Mouse (Mus musculus) lung, embryonic 16.5 days (tissue): Measurements from ENCODE around the gene Rnf216. TPM values are rescaled to one million over a fixed set of nuclear protein-coding genes. Genes with fewer than 3 reads are reported as not detected.

ENCODE experiments used
- ATAC-seq: fragments of 200-750 bp; cut with Nextera tagmentation; 2 replicates; pipeline ENCODE4 v1.8.0; 2017; ENCODE audit warnings: low read depth, mild to moderate bottlenecking, moderate library complexity
- H3K27ac ChIP-seq: fragments of 300-500 bp; sonication (generic); 2 replicates; pipeline ENCODE4 v1.5.1; 2014; ENCODE audit warnings: mild to moderate bottlenecking, control low read depth, low read length
- H3K27me3 ChIP-seq: fragments of 300-500 bp; sonication (generic); 2 replicates; pipeline ENCODE4 v1.6.1; 2014; ENCODE audit warnings: low read depth, low read length, mixed read lengths; ENCODE audit not compliant: control insufficient read depth, insufficient read depth
- H3K36me3 ChIP-seq: fragments of 300-500 bp; sonication (generic); 2 replicates; pipeline ENCODE4 v1.6.1; 2014; ENCODE audit warnings: low read length; ENCODE audit not compliant: control insufficient read depth, insufficient read depth
- H3K4me1 ChIP-seq: fragments of 300-500 bp; sonication (generic); replicated peaks from 2 replicates; pipeline ENCODE4 v1.6.1; 2014; ENCODE audit warnings: low read length, mixed read lengths; ENCODE audit not compliant: control insufficient read depth, insufficient read depth
- H3K4me2 ChIP-seq: fragments of 300-500 bp; sonication (generic); 2 replicates; pipeline ENCODE4 v1.6.1; 2014; ENCODE audit warnings: low read depth, low read length, control low read depth
- H3K4me3 ChIP-seq: fragments of 300-500 bp; sonication (generic); 2 replicates; pipeline ENCODE4 v1.5.1; 2014; ENCODE audit warnings: mild to moderate bottlenecking, low read length, control low read depth
- H3K9ac ChIP-seq: fragments of 300-500 bp; sonication (generic); 2 replicates; pipeline ENCODE4 v1.6.1; 2014; ENCODE audit warnings: low read length, control low read depth
- H3K9me3 ChIP-seq: fragments of 300-500 bp; sonication (generic); 2 replicates; pipeline ENCODE4 v1.6.1; 2016; ENCODE audit warnings: low read length; ENCODE audit not compliant: control insufficient read depth
- WGBS: fragments of 180-500 bp; shearing (Covaris S2); extraction: QIAGEN DNeasy Blood & Tissue Kit; methylation state at CpG from one replicate; pipeline ENCODE4 v1.1.7; 2014; 5-methylcytosine and 5-hydroxymethylcytosine counted together
- polyA plus RNA-seq: library from polyadenylated mRNA; unstranded; fragments of >200 nt; fragmentation: Nextera tagmentation; extraction: Ambion mirVana; gene quantifications from 2 replicates; pipeline ENCODE4 v1.2.1, GENCODE M21; 2015

Rnf216 gene
- polyA plus RNA-seq, 1 experiment from 2014 or later = 35.9 TPM

DNA sequence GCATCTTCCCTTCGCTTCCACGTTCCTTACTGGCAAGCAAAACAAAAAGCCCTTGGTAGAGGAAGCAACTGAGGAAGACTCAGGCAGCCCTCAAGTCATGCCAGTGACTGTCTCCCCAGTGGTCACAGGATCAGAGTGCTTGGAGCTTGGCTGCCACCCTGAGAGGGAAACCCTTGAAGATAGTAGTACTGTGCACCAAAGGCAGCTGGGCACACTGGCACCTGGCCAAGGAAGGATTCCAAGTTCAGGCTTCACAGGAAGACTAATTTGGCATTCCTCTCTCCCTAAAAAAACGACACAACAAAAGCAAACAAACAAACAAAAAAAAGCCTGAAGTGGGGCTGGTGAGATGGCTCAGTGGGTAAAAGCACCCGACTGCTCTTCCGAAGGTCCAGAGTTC, 124.3 kb downstream of the Rnf216 start:
- Histone ChIP-seq H3K9me3 (no peaks in the 10 kb centered on the region), H3K36me3 (peaks cover 4% of the 10 kb centered on the region), H3K4me2 (no peak overlapping the region), H3K4me3 (no peak overlapping the region), H3K27me3 (no peaks in the 10 kb centered on the region), H3K9ac (no peak overlapping the region), H3K4me1 (peaks cover 2% of the 10 kb centered on the region; the same call in 1 of the 2 replicates), H3K27ac (no peak overlapping the region; the same call in 1 of the 2 replicates)
- WGBS = 76% methylated on average over 5 of the region's 5 CpGs
- no peak for ATAC-seq

DNA sequence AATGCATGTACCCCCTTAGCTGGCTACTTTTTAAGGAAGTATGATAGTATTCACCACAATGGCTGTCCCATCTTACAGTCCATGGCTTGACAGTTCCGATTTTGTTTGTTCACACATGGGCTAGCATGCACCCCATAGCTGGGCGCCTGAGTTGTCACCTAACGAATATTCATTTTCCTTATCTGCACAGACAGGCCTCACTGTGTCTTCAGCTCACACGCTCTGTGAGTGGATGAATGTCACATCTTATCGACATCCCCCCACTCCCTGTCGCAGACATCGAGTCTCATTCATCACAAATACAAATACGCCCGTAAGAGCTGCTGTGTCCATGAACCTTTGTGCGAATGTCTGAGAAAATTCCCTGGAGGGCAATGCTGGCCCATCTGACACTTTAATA, 128.5 kb downstream of the Rnf216 start:
- no peak overlapping the region for H3K4me3 ChIP-seq
- ATAC-seq = no peak
- no peak overlapping the region for H3K4me2 ChIP-seq
- no peaks in the 10 kb centered on the region for H3K9me3 ChIP-seq
- no peaks in the 10 kb centered on the region for H3K27me3 ChIP-seq
- H3K4me1 ChIP-seq = peaks cover 6% of the 10 kb centered on the region
- H3K9ac ChIP-seq = no peak overlapping the region
- H3K27ac ChIP-seq = no peak overlapping the region
- H3K36me3 ChIP-seq = no peaks in the 10 kb centered on the region
- 77% methylated on average over 10 of the region's 10 CpGs for WGBS

DNA sequence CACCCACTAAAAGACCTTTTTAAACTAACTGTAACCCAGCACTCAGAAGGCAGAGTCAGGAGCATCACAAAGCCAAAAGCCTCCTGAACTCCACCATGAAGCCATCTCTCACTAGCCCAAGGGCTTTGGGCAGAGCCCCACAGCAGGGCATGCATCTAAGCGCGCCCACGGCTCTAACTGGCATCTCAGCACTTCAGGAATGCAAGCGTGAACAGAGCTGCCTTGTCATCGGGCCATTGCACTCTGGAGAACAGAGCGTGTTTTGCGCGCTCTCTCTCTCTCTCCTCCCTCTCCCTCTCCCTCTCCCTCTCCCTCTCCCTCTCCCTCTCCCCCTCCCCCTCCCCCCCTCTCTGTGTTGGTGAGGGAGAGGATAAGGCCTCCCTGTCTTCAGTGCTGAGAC, 129.6 kb downstream of the Rnf216 start:
- H3K9me3 ChIP-seq = no peaks in the 10 kb centered on the region
- no peaks in the 10 kb centered on the region for H3K36me3 ChIP-seq
- H3K4me3 ChIP-seq = no peak overlapping the region
- peaks cover 4% of the 10 kb centered on the region; the same call in 1 of the 2 replicates for H3K4me1 ChIP-seq
- no peak for ATAC-seq
- no peak overlapping the region for H3K27ac ChIP-seq
- 61% methylated on average over 8 of the region's 8 CpGs for WGBS
- no peak overlapping the region for H3K4me2 ChIP-seq
- H3K27me3 ChIP-seq = no peaks in the 10 kb centered on the region
- no peak overlapping the region for H3K9ac ChIP-seq

DNA sequence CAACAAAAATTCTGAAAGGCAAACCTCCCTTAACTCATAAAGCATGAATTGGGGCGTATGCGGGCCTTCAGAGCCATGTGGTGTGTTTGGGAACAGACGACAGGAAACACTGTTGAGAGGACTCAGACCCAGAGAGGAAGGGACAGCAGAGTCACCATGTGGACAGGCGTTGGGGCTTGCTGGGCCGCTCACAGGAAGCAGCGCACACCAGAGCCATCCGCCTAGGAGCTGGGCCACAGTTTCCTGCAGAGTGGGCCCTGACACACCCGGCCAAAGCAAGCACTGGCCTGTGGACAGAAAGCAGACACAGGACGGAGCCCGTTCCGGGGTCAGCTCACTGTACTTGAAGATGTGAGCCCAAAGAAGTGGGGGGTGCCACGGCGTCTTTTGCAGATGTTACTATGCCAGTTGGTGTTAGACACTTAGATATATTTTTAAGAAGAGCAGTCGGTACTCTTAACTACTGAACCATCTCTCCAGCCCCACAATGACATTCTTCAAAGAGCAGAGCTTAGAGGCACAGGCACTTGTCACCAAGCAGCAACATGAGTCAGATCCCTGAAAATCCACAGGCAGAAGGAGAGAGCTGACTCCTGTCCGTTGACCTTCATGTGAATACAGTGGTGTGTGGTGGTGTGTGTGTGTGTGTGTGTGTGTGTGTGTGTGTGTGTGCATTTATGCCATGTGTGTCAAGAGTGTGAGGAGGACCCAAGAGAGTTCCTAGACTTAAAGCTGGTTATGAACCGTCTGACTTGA, 130.6 kb downstream of the Rnf216 start:
- H3K9me3 ChIP-seq = no peaks in the 10 kb centered on the region
- H3K9ac ChIP-seq = 0 out of 2 replicates have a peak overlapping the region, but pooled peaks have one; percentile 4

DNA sequence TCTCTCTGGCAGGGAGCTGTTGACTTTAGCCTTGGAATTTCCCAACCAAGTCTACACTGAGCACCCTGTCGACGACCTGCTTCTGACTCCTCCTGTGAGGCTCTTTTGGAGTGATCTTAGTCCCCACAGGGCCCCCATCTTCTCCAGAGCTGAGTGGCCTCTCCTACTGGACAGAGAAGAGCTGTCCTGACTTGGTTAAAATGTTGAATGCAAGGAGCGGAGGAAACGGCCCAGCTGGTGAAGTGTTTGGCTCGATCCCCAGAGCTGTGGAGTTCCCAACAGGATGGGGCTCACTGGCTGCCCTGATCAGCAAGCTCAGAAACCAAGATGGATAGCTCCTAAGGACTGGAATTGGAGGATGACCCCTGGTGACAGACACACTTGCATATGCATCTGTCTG, 136.3 kb downstream of the Rnf216 start:
- Histone ChIP-seq H3K27me3 (no peaks in the 10 kb centered on the region), H3K27ac (peak overlapping the region; percentile 85), H3K36me3 (peaks cover 15% of the 10 kb centered on the region), H3K9ac (no peak overlapping the region), H3K4me3 (no peak overlapping the region), H3K4me1 (peaks cover 13% of the 10 kb centered on the region), H3K4me2 (0 out of 2 replicates have a peak overlapping the region, but pooled peaks have one; percentile 1), H3K9me3 (no peaks in the 10 kb centered on the region)
- WGBS = 10% methylated on average over 5 of the region's 5 CpGs
- ATAC-seq = peak; percentile 82

More for the DNA sequence above, 130.6 kb downstream of the Rnf216 start:
- Histone ChIP-seq H3K4me2 (no peak overlapping the region), H3K27ac (peak overlapping the region; percentile 48; the same call in 1 of the 2 replicates), H3K36me3 (no peaks in the 10 kb centered on the region), H3K4me3 (no peak overlapping the region), H3K27me3 (no peaks in the 10 kb centered on the region), H3K4me1 (peaks cover 4% of the 10 kb centered on the region; the same call in 1 of the 2 replicates)
- 66% methylated on average over 16 of the region's 16 CpGs for WGBS
- ATAC-seq = peak; percentile 72

DNA sequence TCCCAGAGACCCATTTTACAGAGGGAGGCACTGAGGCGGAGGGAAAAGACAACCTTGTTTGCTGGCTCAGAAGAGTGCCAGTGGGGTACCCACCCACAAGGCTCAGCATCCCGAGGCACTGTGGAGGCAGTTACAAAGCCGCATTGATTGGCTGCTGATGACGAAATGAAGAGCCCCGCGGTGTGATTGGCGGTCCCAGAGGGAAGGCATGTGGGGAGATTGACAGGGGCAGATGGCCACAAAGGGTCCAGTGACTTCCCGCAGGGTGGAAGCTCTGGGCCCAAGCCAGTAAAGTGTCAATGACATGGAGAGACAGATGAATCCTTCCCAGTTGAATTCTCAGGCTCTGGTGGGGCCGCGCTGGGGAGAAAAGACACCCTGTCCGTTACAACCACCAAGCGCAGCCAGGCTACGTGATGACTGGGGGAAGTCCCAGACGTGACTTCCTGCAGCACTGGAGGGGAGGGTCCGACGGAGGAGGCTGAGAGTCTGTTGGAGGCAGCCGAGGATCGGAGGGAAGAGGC, 138.1 kb downstream of the Rnf216 start:
- WGBS = 15% methylated on average over 18 of the region's 18 CpGs
- H3K9ac ChIP-seq = no peak overlapping the region
- H3K4me3 ChIP-seq = no peak overlapping the region
- H3K27me3 ChIP-seq = no peaks in the 10 kb centered on the region
- peaks cover 31% of the 10 kb centered on the region for H3K36me3 ChIP-seq
- ATAC-seq = peak; percentile 71
- peaks cover 13% of the 10 kb centered on the region for H3K4me1 ChIP-seq
- H3K9me3 ChIP-seq = no peaks in the 10 kb centered on the region
- peak overlapping the region; percentile 22 for H3K4me2 ChIP-seq
- peak overlapping the region; percentile 64 for H3K27ac ChIP-seq

DNA sequence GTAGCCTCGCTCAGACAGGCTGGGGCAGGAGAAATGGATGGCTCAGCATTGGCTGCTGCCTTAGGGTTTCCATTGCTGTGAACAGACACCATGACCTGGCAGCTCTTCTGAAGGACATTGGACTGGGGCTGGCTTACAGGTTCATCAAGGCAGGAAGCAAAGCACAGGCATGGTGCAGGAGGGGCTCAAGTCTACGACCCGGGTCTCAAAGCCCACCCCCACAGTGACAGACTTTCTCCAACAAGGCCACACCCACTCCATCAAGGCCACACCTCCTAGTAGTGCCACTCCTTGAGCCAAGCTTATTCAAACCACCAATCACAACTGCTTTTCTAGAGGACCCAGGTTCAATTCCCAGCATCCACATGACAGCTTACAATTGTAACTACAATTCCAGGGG, 138.8 kb downstream of the Rnf216 start:
- no peaks in the 10 kb centered on the region for H3K27me3 ChIP-seq
- no peak overlapping the region for H3K4me3 ChIP-seq
- no peaks in the 10 kb centered on the region for H3K9me3 ChIP-seq
- H3K9ac ChIP-seq = no peak overlapping the region
- H3K4me2 ChIP-seq = no peak overlapping the region
- peaks cover 33% of the 10 kb centered on the region for H3K36me3 ChIP-seq
- ATAC-seq = no peak
- 38% methylated on average over 3 of the region's 3 CpGs for WGBS
- peaks cover 13% of the 10 kb centered on the region for H3K4me1 ChIP-seq
- H3K27ac ChIP-seq = no peak overlapping the region

DNA sequence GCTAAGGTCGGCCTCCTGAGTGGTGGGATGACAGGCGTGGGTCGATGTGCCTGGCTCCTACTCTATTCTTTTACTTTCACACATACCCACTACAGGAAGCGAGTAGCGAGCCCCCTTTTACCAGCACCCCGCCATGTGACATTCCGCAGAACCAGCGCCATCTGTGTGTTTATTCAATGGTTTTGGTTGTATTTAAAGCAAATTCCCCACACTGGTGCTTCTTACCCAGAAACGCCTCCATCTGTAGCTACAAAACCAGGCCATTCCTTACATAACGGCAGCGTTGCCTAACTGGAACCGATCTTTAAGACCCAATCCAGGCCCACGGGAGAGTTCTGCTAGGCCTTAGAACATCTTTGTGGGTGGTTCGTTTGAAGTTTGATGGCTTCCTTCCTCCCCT, 144.4 kb downstream of the Rnf216 start:
- peaks cover 40% of the 10 kb centered on the region for H3K36me3 ChIP-seq
- no peaks in the 10 kb centered on the region for H3K27me3 ChIP-seq
- no peak overlapping the region for H3K27ac ChIP-seq
- H3K9ac ChIP-seq = no peak overlapping the region
- WGBS = 85% methylated on average over 14 of the region's 14 CpGs
- H3K9me3 ChIP-seq = no peaks in the 10 kb centered on the region
- ATAC-seq = no peak
- H3K4me3 ChIP-seq = no peak overlapping the region
- H3K4me1 ChIP-seq = peaks cover 14% of the 10 kb centered on the region
- H3K4me2 ChIP-seq = no peak overlapping the region

DNA sequence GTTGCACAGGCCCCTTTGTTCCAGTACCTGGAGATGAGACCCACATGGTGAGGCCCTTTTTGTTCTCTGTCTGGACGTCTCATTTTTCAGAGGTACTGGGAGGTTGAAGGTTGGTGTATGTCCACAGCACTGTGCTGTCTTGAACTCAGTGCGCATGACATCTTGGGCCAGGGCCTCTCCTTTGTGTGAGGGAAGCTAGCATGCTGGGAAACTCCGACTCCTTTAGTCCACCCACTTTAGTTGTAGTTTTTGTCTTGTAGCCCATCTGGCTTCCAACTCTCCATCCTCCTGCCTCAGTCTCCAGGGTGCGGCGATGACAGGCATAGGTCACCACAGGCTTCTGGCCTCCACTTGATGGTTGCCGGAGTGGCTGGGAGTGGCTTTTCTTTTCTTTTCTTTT, 148.1 kb downstream of the Rnf216 start:
- 85% methylated on average over 6 of the region's 6 CpGs for WGBS
- ATAC-seq = no peak
- Histone ChIP-seq H3K27ac (no peak overlapping the region), H3K4me1 (peaks cover 30% of the 10 kb centered on the region), H3K27me3 (no peaks in the 10 kb centered on the region), H3K4me3 (no peak overlapping the region), H3K4me2 (peak overlapping the region; percentile 73; the same call in 1 of the 2 replicates), H3K9ac (no peak overlapping the region), H3K36me3 (peaks cover 9% of the 10 kb centered on the region), H3K9me3 (no peaks in the 10 kb centered on the region)
